Mouse (Mus musculus): ENCODE measurements around the gene Ube2n.

GRCm38 (mm10) chr10:95532916-95533315 is 18.0 kb downstream of the Ube2n start:
- TF ChIP-seq CTCF (IDR thresholded peaks at IDR 0.05; ENCODE audit: borderline replicate concordance, insufficient read depth, low read length) (no peak), POLR2A (IDR thresholded peaks at IDR 0.05; ENCODE audit: low read depth, low read length) (no peak)

Data from embryonic fibroblast, embryonic 13.5 days (primary cell).